Mouse (Mus musculus) midbrain, embryonic 16.5 days (tissue): ENCODE data around the gene Hspbap1. TPM values are rescaled to one million over a fixed set of nuclear protein-coding genes. Genes with fewer than 3 reads are reported as not detected.

Experiments used
- ATAC-seq: fragments of 200-750 bp; cut with Nextera tagmentation; 2 replicates; pipeline ENCODE4 v1.8.0; 2017; ENCODE audit warnings: moderate TSS enrichment
- H3K27ac ChIP-seq: fragments of 300-500 bp; sonication (generic); 2 replicates; pipeline ENCODE4 v1.5.1; 2014; ENCODE audit warnings: mild to moderate bottlenecking, low read length, mixed read lengths
- H3K27me3 ChIP-seq: fragments of 300-500 bp; sonication (generic); 2 replicates; pipeline ENCODE4 v1.6.1; 2014; ENCODE audit warnings: low read depth, low read length, mixed read lengths; ENCODE audit not compliant: control insufficient read depth, insufficient read depth
- H3K36me3 ChIP-seq: fragments of 300-500 bp; sonication (generic); 2 replicates; pipeline ENCODE4 v1.6.1; 2014; ENCODE audit warnings: mild to moderate bottlenecking, low read length, moderate library complexity, mixed read lengths; ENCODE audit not compliant: control insufficient read depth, insufficient read depth
- H3K4me1 ChIP-seq: fragments of 300-500 bp; sonication (generic); 2 replicates; pipeline ENCODE4 v1.6.1; 2014; ENCODE audit warnings: mild to moderate bottlenecking, low read length, mixed read lengths; ENCODE audit not compliant: control insufficient read depth, insufficient read depth
- H3K4me2 ChIP-seq: fragments of 300-500 bp; sonication (generic); 2 replicates; pipeline ENCODE4 v1.6.1; 2014; ENCODE audit warnings: mild to moderate bottlenecking, low read length, mixed read lengths
- H3K4me3 ChIP-seq: fragments of 300-500 bp; sonication (generic); 2 replicates; pipeline ENCODE4 v1.5.1; 2014; ENCODE audit warnings: low read depth, mild to moderate bottlenecking, low read length, moderate library complexity, mixed read lengths
- H3K9ac ChIP-seq: fragments of 300-500 bp; sonication (generic); 2 replicates; pipeline ENCODE4 v1.6.1; 2014; ENCODE audit warnings: low read depth, low read length, mixed read lengths
- H3K9me3 ChIP-seq: fragments of 300-500 bp; sonication (generic); replicated peaks from 2 replicates; pipeline ENCODE4 v1.6.1; 2014; ENCODE audit warnings: mild to moderate bottlenecking, low read length, mixed read lengths; ENCODE audit not compliant: control insufficient read depth, poor library complexity, severe bottlenecking
- WGBS: fragments of 180-500 bp; shearing (Covaris S2); extraction: QIAGEN DNeasy Blood & Tissue Kit; methylation state at CpG from one replicate; pipeline ENCODE4 v1.1.7; 2014; 5-methylcytosine and 5-hydroxymethylcytosine counted together
- polyA plus RNA-seq: library from polyadenylated mRNA; unstranded; fragments of >200 nt; fragmentation: Nextera tagmentation; extraction: Ambion mirVana; gene quantifications from 2 replicates; pipeline ENCODE4 v1.2.1, GENCODE M21; 2015

Gene Hspbap1
- polyA plus RNA-seq, 1 experiment from 2014 or later, result 16.1 TPM

GRCm38 (mm10) chr16:35755502-35756334 is 14.5 kb upstream of the Hspbap1 start:
- no peaks in the 10 kb centered on the region for H3K9me3 ChIP-seq
- no peak overlapping the region for H3K9ac ChIP-seq
- no peak for ATAC-seq
- no peaks in the 10 kb centered on the region for H3K36me3 ChIP-seq
- no peaks in the 10 kb centered on the region for H3K27me3 ChIP-seq
- 72% methylated on average over 6 of the region's 6 CpGs for WGBS
- no peaks in the 10 kb centered on the region for H3K4me1 ChIP-seq
- H3K27ac ChIP-seq, result no peak overlapping the region
- no peak overlapping the region for H3K4me3 ChIP-seq
- H3K4me2 ChIP-seq, result no peak overlapping the region

GRCm38 (mm10) chr16:35756697-35757096 is 13.5 kb upstream of the Hspbap1 start:
- Histone ChIP-seq H3K4me1 (no peaks in the 10 kb centered on the region), H3K9ac (no peak overlapping the region), H3K36me3 (no peaks in the 10 kb centered on the region), H3K4me3 (no peak overlapping the region), H3K4me2 (no peak overlapping the region), H3K9me3 (no peaks in the 10 kb centered on the region), H3K27me3 (no peaks in the 10 kb centered on the region), H3K27ac (no peak overlapping the region)
- 84% methylated on average over 9 of the region's 9 CpGs for WGBS
- no peak for ATAC-seq

DNA sequence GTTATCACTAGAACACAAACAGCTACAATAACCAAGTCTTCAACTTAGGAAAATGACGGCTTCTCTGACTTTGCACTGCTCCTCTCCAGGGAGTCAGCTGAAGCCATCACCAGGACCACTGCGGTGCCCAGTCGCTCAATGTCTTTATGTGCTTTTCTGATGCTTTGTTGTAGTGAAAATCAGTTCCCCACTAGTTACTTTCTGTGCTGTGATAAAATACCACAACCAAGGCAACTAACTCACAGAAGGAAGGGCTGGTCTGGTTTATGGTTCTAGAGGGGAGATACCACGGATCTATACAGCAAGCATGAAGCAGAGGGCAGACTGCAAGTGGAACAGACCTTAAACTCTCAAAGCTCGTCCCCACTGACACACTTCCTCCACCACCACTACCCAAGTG is 10.8 kb upstream of the Hspbap1 start:
- H3K4me1 ChIP-seq, result no peaks in the 10 kb centered on the region
- H3K4me3 ChIP-seq, result no peak overlapping the region
- no peak for ATAC-seq
- H3K27me3 ChIP-seq, result no peaks in the 10 kb centered on the region
- H3K36me3 ChIP-seq, result no peaks in the 10 kb centered on the region
- no peak overlapping the region for H3K4me2 ChIP-seq
- H3K27ac ChIP-seq, result no peak overlapping the region
- 89% methylated on average over 5 of the region's 5 CpGs for WGBS
- no peaks in the 10 kb centered on the region for H3K9me3 ChIP-seq
- no peak overlapping the region for H3K9ac ChIP-seq

DNA sequence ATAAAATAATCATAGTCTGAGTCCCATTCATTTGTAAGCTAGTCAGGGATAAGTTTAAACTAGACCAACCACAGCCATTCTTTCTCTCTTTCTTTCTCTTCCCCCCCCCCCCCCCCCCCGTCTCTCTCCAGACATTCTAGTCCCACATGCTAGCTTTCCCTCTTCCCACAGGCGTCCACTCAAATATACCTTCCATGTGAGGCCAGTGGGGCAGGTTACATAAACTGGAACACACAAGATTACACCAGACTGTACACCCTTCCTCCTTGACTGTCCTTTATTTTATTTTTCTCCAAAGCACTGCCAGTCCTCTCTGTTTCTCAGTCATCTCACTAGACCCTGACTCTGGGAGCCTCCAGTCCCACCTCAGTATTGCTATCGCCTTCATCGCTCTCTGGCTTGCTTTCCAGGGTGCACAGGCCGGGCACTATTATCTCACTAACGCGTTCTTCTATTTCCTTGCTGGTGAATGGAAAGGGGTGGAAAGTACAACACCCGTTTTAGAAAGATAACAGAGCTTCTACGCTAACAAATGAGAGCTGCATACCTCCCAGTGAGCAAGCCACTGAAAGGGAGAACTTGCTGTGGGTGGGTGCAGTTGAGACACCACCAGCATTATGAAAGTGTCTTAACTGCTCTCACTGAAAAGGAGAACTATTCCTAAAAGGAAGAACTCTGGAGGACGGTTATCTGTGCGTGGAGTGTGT is 6.4 kb upstream of the Hspbap1 start:
- no peak overlapping the region for H3K4me2 ChIP-seq
- H3K9me3 ChIP-seq, result no peaks in the 10 kb centered on the region
- no peak for ATAC-seq
- H3K9ac ChIP-seq, result no peak overlapping the region
- no peaks in the 10 kb centered on the region for H3K27me3 ChIP-seq
- 82% methylated on average over 10 of the region's 11 CpGs for WGBS
- H3K4me1 ChIP-seq, result peaks cover 14% of the 10 kb centered on the region
- no peaks in the 10 kb centered on the region for H3K36me3 ChIP-seq
- no peak overlapping the region for H3K4me3 ChIP-seq
- no peak overlapping the region for H3K27ac ChIP-seq

DNA sequence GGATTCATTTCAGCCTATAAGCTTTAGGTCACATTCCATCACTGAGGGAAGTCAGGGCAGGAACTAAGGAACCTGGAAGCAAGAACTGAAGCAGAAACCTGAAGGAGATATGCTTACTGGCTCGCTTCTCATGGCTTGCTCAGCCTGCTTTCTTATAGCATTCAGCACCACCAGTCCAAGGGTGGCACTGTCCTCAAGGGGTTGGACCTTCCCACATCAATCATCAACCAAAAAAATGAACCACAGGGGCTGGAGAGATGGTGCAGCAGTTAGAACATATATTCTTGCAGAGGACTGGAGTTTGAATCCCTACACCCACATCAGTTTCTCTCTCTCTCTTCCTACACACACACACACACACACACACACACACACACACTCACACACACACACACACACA is 5.2 kb upstream of the Hspbap1 start:
- no peak overlapping the region for H3K9ac ChIP-seq
- peaks cover 14% of the 10 kb centered on the region for H3K4me1 ChIP-seq
- H3K27me3 ChIP-seq, result no peaks in the 10 kb centered on the region
- no peaks in the 10 kb centered on the region for H3K9me3 ChIP-seq
- 97% methylated on average over 1 of the region's 1 CpGs for WGBS
- H3K36me3 ChIP-seq, result no peaks in the 10 kb centered on the region
- H3K4me2 ChIP-seq, result no peak overlapping the region
- no peak for ATAC-seq
- H3K27ac ChIP-seq, result no peak overlapping the region
- H3K4me3 ChIP-seq, result no peak overlapping the region

- Histone ChIP-seq H3K9ac (no peak overlapping the region), H3K27ac (no peak overlapping the region), H3K36me3 (no peaks in the 10 kb centered on the region), H3K4me3 (no peak overlapping the region), H3K9me3 (no peaks in the 10 kb centered on the region), H3K27me3 (no peaks in the 10 kb centered on the region), H3K4me1 (peaks cover 14% of the 10 kb centered on the region), H3K4me2 (no peak overlapping the region)
- no peak for ATAC-seq
- 85% methylated on average over 2 of the region's 2 CpGs for WGBS
Observed at GRCm38 (mm10) chr16:35765449-35765848, 4.7 kb upstream of the Hspbap1 start.

GRCm38 (mm10) chr16:35766366-35766765 is 3.8 kb upstream of the Hspbap1 start:
- ATAC-seq, result no peak
- H3K4me1 ChIP-seq, result peaks cover 20% of the 10 kb centered on the region
- no peaks in the 10 kb centered on the region for H3K27me3 ChIP-seq
- no peaks in the 10 kb centered on the region for H3K36me3 ChIP-seq
- H3K9me3 ChIP-seq, result no peaks in the 10 kb centered on the region
- H3K9ac ChIP-seq, result no peak overlapping the region
- H3K4me3 ChIP-seq, result no peak overlapping the region
- no peak overlapping the region for H3K27ac ChIP-seq
- WGBS, result 74% methylated on average over 3 of the region's 3 CpGs
- no peak overlapping the region for H3K4me2 ChIP-seq

- no peaks in the 10 kb centered on the region for H3K27me3 ChIP-seq
- WGBS, result 24% methylated on average over 6 of the region's 6 CpGs
- H3K36me3 ChIP-seq, result no peaks in the 10 kb centered on the region
- H3K9me3 ChIP-seq, result no peaks in the 10 kb centered on the region
- peak; percentile 2; the same call in 1 of the 2 replicates for ATAC-seq
- H3K9ac ChIP-seq, result peak overlapping the region; percentile 96
- peaks cover 23% of the 10 kb centered on the region for H3K4me1 ChIP-seq
- H3K4me2 ChIP-seq, result peak overlapping the region; percentile 91
- peak overlapping the region; percentile 91 for H3K4me3 ChIP-seq
- peak overlapping the region; percentile 71 for H3K27ac ChIP-seq
Observed at GRCm38 (mm10) chr16:35768469-35768784, 1.7 kb upstream of the Hspbap1 start.
